Mouse (Mus musculus): ENCODE measurements around the gene Il18rap.

Gene Il18rap

GRCm38 (mm10) chr1:40514851-40515585, at the start of gene Il18rap:
Gene Il18rap, plus strand, starts transcription at chr1:40515362.
- DNase-seq (ENCODE audit: inconsistent ontology term) = peak; percentile 33

- DNase-seq (ENCODE audit: inconsistent ontology term) = no peak
Observed at GRCm38 (mm10) chr1:40465477-40466430, 49.4 kb upstream of the Il18rap start, which contains the start of gene Il18r1. Gene Il18r1, plus strand, starts transcription at chr1:40465552.

GRCm38 (mm10) chr1:40467306-40467705, 47.9 kb upstream of the Il18rap start:
- no peak for DNase-seq (ENCODE audit: inconsistent ontology term)

GRCm38 (mm10) chr1:40468805-40469204, 46.4 kb upstream of the Il18rap start:
- DNase-seq (ENCODE audit: inconsistent ontology term) = no peak

- no peak for DNase-seq (ENCODE audit: inconsistent ontology term)
Observed at GRCm38 (mm10) chr1:40469900-40470299, 45.3 kb upstream of the Il18rap start.

GRCm38 (mm10) chr1:40472401-40472800, 42.8 kb upstream of the Il18rap start:
- no peak for DNase-seq (ENCODE audit: inconsistent ontology term)

GRCm38 (mm10) chr1:40473640-40474039, 41.5 kb upstream of the Il18rap start:
- DNase-seq (ENCODE audit: inconsistent ontology term) = no peak

GRCm38 (mm10) chr1:40474336-40474735, 40.8 kb upstream of the Il18rap start:
- DNase-seq (ENCODE audit: inconsistent ontology term) = no peak

- no peak for DNase-seq (ENCODE audit: inconsistent ontology term)
Observed at GRCm38 (mm10) chr1:40475697-40476096, 39.5 kb upstream of the Il18rap start.

- DNase-seq (ENCODE audit: inconsistent ontology term) = no peak
Observed at GRCm38 (mm10) chr1:40476756-40477155, 38.4 kb upstream of the Il18rap start.

- DNase-seq (ENCODE audit: inconsistent ontology term) = no peak
Observed at GRCm38 (mm10) chr1:40479505-40479923, 35.6 kb upstream of the Il18rap start.

- DNase-seq (ENCODE audit: inconsistent ontology term) = no peak
Observed at GRCm38 (mm10) chr1:40494594-40494993, 20.6 kb upstream of the Il18rap start.

GRCm38 (mm10) chr1:40499708-40500107, 15.5 kb upstream of the Il18rap start:
- no peak for DNase-seq (ENCODE audit: inconsistent ontology term)

- no peak for DNase-seq (ENCODE audit: inconsistent ontology term)
Observed at GRCm38 (mm10) chr1:40501126-40501525, 14.0 kb upstream of the Il18rap start.

GRCm38 (mm10) chr1:40501546-40502398, 13.4 kb upstream of the Il18rap start:
- no peak for DNase-seq (ENCODE audit: inconsistent ontology term)

- DNase-seq (ENCODE audit: inconsistent ontology term) = no peak
Observed at GRCm38 (mm10) chr1:40504548-40504947, 10.6 kb upstream of the Il18rap start.

- DNase-seq (ENCODE audit: inconsistent ontology term) = no peak
Observed at GRCm38 (mm10) chr1:40516364-40516763, 1.2 kb downstream of the Il18rap start.

GRCm38 (mm10) chr1:40522918-40523317, 7.8 kb downstream of the Il18rap start:
- no peak for DNase-seq (ENCODE audit: inconsistent ontology term)

GRCm38 (mm10) chr1:40523971-40524722, 9.0 kb downstream of the Il18rap start:
- no peak for DNase-seq (ENCODE audit: inconsistent ontology term)

- no peak for DNase-seq (ENCODE audit: inconsistent ontology term)
Observed at GRCm38 (mm10) chr1:40529287-40529686, 14.1 kb downstream of the Il18rap start.

GRCm38 (mm10) chr1:40537577-40537976, 22.4 kb downstream of the Il18rap start:
- no peak for DNase-seq (ENCODE audit: inconsistent ontology term)
